Mouse (Mus musculus): ENCODE data around the gene Hdac1.
A peak's percentile ranks its signal among the peaks of the same experiment; 100 is the strongest.

Gene Hdac1

GRCm38 (mm10) chr4:129542592-129543141, at the start of gene Hdac1:
TSS of gene Hdac1 (minus strand) at chr4:129542713.
- peak; percentile 97 for DNase-seq (ENCODE audit: low read depth)

GRCm38 (mm10) chr4:129588865-129589264, 46.4 kb upstream of the Hdac1 start:
- DNase-seq (ENCODE audit: low read depth), result no peak

DNA sequence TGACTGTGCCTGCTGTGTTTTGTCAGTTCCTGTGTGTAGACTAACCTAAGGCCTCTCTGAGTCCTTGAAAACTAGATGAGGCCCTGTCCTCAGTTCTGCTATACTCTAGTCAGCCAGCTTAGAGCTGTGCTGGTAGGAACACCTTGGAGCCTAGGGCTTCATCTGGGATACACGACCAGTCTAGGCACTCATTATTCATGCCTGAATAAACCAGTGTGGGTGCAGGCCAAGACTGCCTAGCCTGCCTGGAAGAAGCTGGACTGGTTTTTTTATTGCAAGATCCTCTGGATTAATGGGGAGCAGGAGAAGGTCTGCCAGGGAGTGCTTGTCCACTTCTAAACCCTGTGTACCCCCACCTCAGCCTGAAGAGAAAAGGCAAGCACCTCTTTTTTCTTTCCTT, 44.4 kb upstream of the Hdac1 start:
- DNase-seq (ENCODE audit: low read depth), result no peak

DNA sequence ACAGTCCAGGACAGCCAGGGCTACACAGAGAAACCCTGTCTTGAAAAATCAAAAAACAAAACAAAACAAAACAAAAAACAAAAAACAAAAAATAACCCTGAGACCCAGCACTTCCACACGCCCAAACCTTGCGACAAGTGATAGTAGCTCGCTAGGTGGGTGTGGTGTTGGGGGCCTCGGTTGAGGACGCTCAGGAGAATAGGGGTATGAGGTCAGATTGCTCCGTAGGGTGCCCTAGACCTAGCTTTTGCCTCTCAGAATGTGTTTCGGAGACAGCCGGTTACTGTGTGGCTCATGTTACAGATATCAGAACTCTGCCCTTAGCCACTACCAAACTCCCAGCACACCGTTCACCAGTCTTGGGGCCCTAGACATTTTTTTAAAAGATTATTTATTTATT, 43.3 kb upstream of the Hdac1 start:
- DNase-seq (ENCODE audit: low read depth), result no peak

GRCm38 (mm10) chr4:129584884-129585608, 42.5 kb upstream of the Hdac1 start:
- DNase-seq (ENCODE audit: low read depth), result peak; percentile 93

- DNase-seq (ENCODE audit: low read depth), result peak; percentile 68
These were observed 41.9 kb upstream of the Hdac1 start for GRCm38 (mm10) chr4:129584370-129584769.

DNA sequence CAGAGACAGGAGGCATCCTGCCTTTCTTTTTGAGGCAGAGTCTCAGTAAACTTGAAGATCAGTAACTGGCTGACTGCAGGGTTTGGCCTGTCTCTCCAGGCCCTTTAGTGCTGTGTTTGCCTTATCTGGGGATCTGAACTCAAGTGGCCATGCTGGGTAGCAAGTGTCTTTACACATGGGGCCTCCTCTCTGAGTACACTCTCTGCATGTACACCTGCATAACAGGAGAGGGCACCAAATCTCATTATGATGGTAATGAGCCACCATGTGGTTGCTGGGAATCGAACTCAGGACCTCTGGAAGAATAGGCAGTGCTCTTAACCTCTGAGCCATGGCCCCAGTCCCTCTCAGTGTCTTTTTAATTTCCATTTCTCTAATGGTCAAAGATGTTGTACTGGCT, 39.7 kb upstream of the Hdac1 start:
- DNase-seq (ENCODE audit: low read depth), result peak; percentile 37

DNA sequence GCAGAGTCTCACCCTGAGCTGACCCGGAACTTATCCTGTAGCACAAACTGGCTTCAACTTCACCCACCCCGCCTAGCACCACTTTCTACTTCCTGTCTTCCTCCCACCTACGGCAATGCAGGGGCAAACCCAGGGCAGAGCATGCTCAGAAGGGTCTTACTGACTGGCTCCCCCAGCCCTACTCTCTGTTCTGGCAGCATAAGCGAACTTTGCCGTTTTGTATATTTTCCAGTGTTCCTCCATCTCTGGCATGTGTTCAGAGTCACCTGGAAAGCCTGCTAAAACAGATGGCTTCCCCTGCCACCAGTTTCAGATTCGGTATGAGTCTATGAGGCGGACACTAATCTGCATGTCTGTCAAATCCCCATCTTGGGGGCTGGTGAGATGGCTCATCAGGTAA, 37.8 kb upstream of the Hdac1 start:
- peak; percentile 93 for DNase-seq (ENCODE audit: low read depth)

- DNase-seq (ENCODE audit: low read depth), result no peak
These were observed 36.0 kb upstream of the Hdac1 start, which contains the start of gene Fam167b for GRCm38 (mm10) chr4:129578466-129578865. TSS of gene Fam167b (minus strand) at chr4:129578549.

DNA sequence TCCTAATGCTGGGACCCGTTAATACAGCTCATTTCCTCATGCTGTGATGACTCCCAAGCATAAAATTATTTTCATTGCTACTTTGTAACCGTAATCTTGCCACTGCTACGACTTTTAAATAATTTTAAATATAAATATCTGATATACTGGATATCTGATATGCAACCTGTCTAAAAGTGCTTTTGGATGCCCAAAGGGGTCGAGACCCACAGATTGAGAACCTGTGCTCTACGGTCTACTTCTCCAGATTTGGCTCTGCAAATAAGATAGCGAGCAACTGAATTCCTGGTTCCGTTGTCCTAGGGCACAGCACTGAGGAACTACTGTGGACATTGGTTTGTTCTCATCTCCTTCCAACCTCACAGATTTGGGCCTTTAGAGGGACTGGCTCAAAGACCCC, 35.2 kb upstream of the Hdac1 start:
- no peak for DNase-seq (ENCODE audit: low read depth)

GRCm38 (mm10) chr4:129576863-129577491, 34.5 kb upstream of the Hdac1 start:
- peak; percentile 78 for DNase-seq (ENCODE audit: low read depth)

- peak; percentile 98 for DNase-seq (ENCODE audit: low read depth)
These were observed 32.8 kb upstream of the Hdac1 start for GRCm38 (mm10) chr4:129575171-129575844.

DNA sequence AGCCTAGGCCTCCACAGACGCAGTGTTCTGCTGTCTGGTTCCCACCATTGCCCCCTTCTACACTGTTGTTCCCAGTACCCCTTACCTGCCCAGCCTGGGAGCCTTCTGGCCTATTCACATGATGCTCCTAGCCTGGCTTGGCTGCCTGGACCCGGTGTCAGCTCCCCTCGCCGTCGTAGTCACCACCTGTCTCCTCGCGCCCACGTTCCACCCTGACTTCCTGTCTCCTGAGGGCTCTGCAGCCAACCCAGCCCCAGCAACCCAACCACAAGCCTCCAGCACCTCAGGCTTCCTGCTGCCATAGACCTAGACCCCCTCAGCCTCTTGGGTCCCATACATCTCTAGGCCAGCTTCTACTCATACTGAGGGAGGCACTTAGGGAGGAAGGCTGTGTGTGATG, 30.9 kb upstream of the Hdac1 start, which contains the start of gene Lck:
Lck (minus strand) TSS at position 212 of the 400 bp plus-strand sequence.
- DNase-seq (ENCODE audit: low read depth), result peak; percentile 91

DNA sequence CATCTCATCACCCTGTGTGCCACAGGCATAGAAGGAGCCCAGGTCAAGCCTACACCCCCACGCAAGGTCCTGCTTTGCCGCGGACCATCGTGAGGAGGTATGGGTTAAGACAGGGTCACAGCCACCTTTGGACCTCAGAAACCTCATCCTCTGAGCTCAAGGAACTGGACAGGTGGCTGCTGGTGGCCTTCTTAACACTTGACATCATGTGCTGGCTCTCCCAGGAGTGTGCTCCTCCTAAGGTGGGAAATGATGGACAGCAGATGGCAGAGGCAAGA, 30.5 kb upstream of the Hdac1 start:
- DNase-seq (ENCODE audit: low read depth), result no peak

DNA sequence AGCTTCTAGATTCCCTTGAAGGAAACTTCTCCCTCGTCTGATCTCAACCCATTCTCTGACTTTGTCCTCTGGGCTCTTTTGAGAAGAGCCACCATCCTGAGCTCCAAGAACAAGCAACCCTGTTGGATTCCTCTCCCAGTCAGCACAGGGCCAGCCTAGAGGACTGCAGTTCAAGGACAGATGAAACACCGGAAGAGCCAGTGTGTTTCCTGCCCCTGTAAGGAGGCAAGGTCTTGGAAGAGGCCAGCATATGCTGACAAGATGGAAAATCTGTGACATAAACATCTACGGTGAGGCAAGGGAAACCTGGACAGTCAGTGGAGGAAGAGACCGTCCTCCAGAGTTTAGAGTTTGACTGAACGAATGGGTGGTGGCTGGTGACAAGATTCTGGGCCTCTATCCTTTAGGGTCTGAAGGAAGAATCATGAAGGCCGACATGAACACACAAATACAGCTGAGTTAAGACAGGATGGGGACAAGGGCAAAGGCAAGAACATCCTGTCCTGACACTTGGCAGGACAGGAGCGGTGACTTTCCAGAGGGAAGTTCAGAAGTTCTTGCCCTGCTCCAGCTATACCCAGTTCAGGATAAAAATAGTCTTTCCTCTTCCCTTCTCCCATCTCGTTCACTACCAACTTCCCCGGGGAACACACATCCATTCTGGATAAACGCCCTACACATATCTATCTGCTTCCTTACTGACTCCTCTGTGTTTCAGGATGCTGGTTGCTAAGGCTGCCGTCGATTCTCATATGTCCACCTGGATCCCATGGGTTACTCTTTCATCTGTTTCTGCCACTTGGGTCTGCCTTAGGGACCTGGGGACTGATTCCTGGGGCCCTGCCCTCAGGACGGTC, 30.0 kb upstream of the Hdac1 start:
- peak; percentile 87 for DNase-seq (ENCODE audit: low read depth)

DNA sequence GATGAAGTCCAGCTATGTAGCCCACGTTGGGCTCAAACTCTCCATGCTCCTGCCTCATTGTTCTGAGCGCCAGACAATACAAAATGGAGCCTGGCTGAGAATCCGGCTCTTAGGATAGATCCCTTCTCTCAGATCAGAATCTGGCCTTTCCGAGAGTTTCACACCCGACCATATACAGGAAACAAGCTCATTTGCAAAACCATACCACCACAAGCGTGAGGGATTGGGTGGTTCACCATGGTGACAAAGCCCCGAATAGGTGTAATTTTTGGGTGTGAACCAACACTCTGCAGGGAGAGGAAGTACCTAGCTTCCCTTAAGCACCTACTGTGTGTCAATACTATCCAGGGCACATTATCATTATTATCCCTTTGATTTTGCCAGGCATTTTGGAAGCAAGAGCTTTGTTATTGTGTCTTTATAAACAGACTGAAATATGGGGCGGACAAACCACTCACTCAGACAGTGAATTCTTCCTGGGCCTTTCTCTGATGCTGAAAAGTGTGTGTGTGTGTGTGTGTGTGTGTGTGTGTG, 29.1 kb upstream of the Hdac1 start:
- peak; percentile 87 for DNase-seq (ENCODE audit: low read depth)

DNA sequence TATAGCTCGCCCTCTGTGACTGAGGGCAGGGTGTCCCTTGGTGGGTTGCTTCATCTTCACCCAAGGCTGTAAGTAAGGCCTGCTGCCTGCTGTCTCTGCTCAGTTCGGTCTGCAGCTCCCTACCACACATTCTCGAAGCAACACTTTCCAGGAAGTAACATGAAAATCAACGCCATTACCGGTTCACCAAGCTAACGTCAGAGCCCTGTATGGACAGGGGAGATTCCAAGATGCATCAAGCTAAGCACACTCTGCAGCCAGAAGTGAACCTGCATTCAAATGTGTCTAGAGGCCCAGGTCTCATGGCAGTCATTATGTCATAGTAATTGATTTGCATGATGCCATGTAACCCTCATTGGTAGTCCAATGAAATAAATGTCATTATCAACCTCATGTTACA, 27.5 kb upstream of the Hdac1 start:
- DNase-seq (ENCODE audit: low read depth), result peak; percentile 92

DNA sequence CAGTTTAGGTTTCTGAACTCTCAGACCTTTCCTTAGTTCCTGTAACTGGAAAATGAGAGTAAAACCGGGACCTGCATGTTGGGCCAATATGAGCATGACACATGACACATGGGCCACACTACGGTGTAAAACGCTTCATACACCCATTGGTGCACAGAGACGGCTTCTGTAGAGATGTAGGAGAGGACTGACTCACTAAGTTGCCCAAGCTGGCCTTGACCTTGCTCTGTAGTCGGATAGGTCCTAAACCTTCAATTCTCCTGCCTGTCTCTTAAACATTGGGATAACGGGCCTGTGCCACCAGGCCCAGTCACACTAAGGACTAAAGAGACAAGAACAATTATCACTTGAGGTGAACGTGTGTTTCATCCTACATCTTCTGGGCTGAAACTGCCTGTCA, 25.9 kb upstream of the Hdac1 start:
- DNase-seq (ENCODE audit: low read depth), result peak; percentile 49

DNA sequence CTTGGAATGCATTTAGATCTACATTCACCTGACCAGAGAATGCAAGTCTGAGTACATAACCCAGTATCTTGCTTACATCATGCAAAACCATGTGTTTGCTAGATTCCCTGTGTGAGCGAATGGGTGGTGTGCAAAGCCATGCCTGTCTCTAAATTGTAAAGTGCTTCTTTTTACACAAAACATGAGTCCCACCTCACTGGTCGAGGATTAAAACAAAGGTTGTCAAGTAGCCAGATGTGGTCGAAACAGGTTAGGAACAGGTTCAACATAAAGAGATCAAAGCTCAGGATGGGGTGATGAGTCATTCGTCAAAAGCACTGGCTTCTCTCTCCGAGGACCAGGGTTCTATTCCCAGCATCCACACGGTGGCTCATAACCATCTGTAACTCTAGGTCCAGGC, 22.6 kb upstream of the Hdac1 start:
- DNase-seq (ENCODE audit: low read depth), result peak; percentile 63

DNA sequence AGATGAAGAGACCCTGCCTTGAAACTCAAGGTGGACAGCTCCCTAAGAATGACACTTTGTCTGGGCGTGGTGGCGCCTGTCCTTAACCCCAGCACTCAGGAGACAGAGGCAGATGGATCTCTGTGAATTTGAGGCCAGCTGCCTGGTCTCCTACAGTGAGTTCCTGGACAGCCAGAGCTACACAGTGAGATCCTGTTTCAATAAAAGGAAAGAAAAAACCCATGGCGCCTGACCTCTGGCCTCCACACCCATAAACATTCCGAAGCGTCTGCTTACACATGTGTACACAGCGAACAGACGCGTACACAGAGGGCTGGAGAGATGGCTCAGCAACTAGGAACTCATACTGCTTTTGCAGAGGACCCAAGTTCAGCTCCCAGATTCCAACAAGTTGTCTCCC, 21.2 kb upstream of the Hdac1 start:
- DNase-seq (ENCODE audit: low read depth), result no peak

GRCm38 (mm10) chr4:129561184-129561583, 18.7 kb upstream of the Hdac1 start:
- DNase-seq (ENCODE audit: low read depth), result peak; percentile 50
